Mouse (Mus musculus) heart, adult 11 months (tissue): ENCODE measurements at regions not wholly inside any gene's neighbourhood (a gene's known extent, or its start where the extent isn't known, plus 50 kb on each side); places are given as distances from the start of the nearest gene placed in this dataset.

Experiments
- DNase-seq: peaks from one replicate; pipeline ENCODE4 v3.0.0; 2022

DNA sequence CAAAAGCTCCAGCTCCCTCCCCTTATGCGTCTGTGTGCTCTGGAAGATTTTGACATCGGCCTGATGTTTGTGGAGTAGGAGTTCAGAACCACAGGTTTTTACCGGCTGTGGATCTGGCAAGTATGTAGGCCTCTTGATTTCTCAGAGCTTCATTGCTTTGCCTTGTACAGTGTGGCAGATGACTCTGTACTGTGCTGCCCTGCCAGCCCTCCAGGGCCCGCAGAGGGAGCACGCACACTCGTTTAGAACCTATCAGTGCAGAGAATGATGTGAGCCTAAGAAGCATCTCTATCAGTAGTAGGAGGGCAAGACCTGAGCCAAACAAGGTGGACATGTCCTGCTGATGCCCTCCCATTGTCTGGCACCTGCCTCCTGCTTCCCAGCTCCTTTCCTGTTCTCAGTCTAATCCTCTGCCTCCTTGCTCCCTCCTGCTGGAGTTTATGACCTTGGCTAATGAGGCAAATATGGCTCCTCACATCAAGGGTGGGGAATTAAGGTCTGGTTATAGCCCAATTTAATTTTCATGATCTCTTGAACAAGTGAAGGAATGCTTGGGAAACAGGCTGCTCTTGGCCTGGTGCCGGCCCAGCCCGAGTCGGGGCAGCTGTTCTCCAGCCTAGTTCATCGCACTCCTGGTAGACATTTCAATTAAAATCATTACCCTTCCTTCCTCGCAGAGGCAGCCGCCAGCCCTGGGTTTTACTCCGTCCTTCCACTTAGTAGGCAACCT lies 344.5 kb downstream of the Tmem38b start:
- DNase-seq, result no peak

DNA sequence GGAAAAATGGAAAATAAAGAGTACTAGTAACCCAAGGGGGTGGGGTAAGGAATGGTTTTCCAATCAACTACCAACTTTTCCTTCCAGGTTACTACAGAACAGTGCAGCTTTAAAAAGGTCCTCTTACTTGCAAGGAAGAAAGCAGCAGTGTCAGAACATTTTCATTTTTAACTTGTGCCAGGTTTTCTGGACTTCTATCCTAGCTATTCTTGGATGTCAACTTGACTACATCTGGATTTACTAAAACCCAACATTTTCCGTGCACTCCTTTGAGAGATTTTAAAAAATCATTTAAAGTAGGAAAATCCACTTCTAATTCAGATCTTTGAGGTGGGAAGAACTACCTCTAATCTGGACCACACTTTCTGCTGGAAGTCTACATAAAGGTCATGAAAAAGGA lies 358.4 kb downstream of the Tmem38b start:
- DNase-seq, result no peak

DNA sequence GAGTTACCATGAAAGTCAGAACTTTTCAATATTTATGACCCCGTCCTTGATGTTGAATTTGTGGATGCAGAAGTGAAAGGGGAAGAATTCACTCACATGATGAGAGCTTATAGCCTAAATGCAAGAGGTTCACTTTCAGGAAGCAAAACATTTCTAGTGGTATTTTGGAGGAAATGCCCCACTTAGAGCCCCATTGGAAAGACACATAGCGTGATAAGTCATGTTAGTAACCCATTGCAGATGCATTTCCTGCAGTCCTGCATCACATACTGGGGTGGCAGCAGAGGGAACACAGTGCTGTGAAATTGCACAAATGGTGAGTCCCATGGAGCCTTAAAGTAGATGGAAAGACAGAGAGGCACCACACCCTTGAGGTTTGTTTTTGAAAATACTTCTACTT lies 369.9 kb downstream of the Tmem38b start:
- no peak for DNase-seq

- no peak for DNase-seq
These were observed 376.6 kb downstream of the Tmem38b start for GRCm38 (mm10) chr4:54202440-54202839.

DNA sequence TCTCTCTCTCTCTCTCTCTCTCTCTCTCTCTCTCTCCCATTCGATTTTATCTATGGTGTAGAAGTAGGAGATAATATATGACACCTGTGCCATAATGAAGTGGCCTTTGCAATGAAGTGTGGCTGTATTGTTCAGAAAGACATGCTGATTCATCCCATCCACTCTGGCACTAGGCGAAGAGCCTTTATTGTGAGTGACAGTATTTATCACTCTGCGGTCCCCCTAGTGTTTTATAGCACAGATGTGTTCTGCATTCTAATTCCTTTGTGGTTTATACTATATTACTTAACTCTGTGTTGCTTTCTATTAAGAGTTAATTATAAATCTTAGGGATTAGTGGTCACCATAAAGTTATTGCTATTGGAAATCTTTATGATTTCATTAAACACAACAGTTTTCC lies 398.7 kb downstream of the Tmem38b start:
- DNase-seq, result no peak
